Mouse (Mus musculus) gastrocnemius, postnatal 10 days (tissue): ENCODE measurements at regions not wholly inside any gene's neighbourhood (a gene's known extent, or its start where the extent isn't known, plus 50 kb on each side); places are given as distances from the start of the nearest gene placed in this dataset.
A peak's percentile ranks its signal among the peaks of the same experiment; 100 is the strongest.

ENCODE experiments used
- DNase-seq: peaks from one replicate; pipeline ENCODE4 v3.0.0; 2021; ENCODE audit warnings: mixed read lengths

GRCm38 (mm10) chr4:4875257-4875656, 82.1 kb upstream of the Impad1 start:
- peak; percentile 14 for DNase-seq

GRCm38 (mm10) chr4:4858345-4858744, 65.2 kb upstream of the Impad1 start:
- no peak for DNase-seq
